Mouse (Mus musculus): Measurements from ENCODE around the gene Tmprss11e. TPM values are rescaled to one million over a fixed set of nuclear protein-coding genes. Genes with fewer than 3 reads are reported as not detected.

The Tmprss11e gene
- polyA plus RNA-seq, 1 experiment: not detected

DNA sequence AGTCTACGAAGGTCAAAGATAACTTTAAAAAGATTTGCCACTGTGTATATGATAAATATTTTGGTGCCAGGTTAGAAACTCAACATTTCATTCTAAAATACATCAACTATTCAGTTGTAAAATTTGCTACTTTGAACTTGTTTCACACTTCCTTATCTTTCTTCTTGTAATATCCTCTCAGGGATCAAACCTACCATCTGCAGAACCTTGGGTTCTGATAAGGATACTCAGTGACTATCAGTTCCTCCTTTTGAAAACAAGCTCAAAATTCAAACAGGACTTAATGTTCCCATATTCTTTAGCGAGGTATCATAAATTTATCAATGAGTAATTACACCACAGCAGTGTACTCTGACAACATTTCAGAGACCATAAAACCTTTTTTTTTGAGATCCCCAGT lies 30.6 kb downstream of the Tmprss11e start:
- Histone ChIP-seq H3K27me3 (ENCODE audit: control insufficient read depth) (no peaks in the 10 kb centered on the region), H3K4me3 (replicated peaks) (no peak overlapping the region), H3K36me3 (ENCODE audit: control insufficient read depth) (no peaks in the 10 kb centered on the region), H3K4me1 (ENCODE audit: control insufficient read depth) (no peaks in the 10 kb centered on the region), H3K9me3 (ENCODE audit: control insufficient read depth, low read length) (no peaks in the 10 kb centered on the region; the same call in 1 of the 2 replicates)
- TF ChIP-seq GATA1 (IDR thresholded peaks at IDR 0.05; ENCODE audit: low read length) (no peak), TAL1 (IDR thresholded peaks at IDR 0.05; ENCODE audit: low read length) (no peak)

DNA sequence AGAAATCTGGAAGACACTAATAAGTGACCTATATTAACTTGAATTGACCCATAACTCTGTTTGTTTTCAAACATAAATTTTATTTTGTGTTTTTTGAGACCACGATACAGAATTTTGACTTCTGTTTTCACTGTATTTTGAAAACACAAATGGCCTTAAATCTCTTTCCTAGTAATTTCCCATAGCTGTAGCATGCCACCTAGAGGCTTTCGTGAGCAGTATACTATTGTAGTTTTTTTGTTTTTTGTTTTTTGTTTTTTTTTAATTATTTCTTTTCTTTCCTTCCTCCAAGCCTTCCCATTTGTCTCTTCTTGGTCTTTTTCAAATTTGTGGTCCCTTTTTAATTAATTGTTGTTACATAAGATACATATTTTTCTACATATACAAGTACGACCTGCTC lies 40.7 kb downstream of the Tmprss11e start:
- no peak for TF ChIP-seq TAL1 (IDR thresholded peaks at IDR 0.05; ENCODE audit: low read length)
- TF ChIP-seq GATA1 (IDR thresholded peaks at IDR 0.05; ENCODE audit: low read length): no peak
- no peaks in the 10 kb centered on the region for H3K36me3 ChIP-seq (ENCODE audit: control insufficient read depth)
- H3K27me3 ChIP-seq (ENCODE audit: control insufficient read depth): no peaks in the 10 kb centered on the region
- H3K4me1 ChIP-seq (ENCODE audit: control insufficient read depth): no peaks in the 10 kb centered on the region
- H3K9me3 ChIP-seq (ENCODE audit: control insufficient read depth, low read length): no peaks in the 10 kb centered on the region
- no peak overlapping the region for H3K4me3 ChIP-seq (replicated peaks)

DNA sequence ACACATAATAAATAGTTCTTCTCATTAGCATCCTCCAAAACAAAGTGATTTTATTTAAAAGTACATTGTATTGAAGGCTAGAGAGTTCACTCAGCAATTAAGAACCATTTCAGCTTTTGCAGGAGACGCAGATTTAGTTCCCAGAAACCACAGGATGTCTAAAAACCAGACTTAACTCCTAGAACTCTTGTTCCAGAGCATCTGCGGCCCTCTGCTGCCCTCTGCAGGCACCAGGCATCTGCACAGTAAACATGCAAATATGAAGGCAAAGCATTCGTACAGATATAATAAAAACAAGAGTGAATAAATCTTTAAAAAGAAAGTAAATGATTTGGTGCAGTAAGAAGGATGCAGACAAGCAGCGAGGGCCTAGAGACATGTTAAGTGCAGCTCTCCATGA lies 60.9 kb downstream of the Tmprss11e start:
- Histone ChIP-seq H3K4me1 (ENCODE audit: control insufficient read depth) (no peaks in the 10 kb centered on the region), H3K9me3 (ENCODE audit: control insufficient read depth, low read length) (no peaks in the 10 kb centered on the region), H3K36me3 (ENCODE audit: control insufficient read depth) (no peaks in the 10 kb centered on the region), H3K27me3 (ENCODE audit: control insufficient read depth) (no peaks in the 10 kb centered on the region), H3K4me3 (replicated peaks) (no peak overlapping the region)
- TF ChIP-seq GATA1 (IDR thresholded peaks at IDR 0.05; ENCODE audit: low read length) (no peak), TAL1 (IDR thresholded peaks at IDR 0.05; ENCODE audit: low read length) (no peak)

DNA sequence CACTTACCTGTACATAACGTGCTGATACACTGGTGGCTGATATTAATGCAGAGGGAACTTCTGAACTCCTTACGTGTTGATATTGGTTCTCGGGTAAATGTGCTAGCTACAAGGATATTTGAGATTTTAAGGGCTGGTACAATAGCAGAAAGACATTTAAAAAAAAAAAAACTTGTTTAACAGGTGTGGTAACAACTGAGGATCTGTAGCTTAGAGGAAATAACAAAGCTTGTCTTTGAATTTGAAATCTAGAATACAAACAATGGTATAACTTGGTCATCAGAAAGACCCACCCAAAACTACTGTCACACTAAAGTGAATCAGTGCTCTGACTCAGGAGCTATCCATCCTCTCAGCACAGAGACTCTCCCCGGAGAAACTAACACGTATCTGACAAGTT lies 69.4 kb downstream of the Tmprss11e start, which contains the start of gene Tmprss11b:
Tmprss11b (minus strand) TSS at position 101 of the 400 bp plus-strand sequence.
- Histone ChIP-seq H3K4me1 (ENCODE audit: control insufficient read depth) (no peaks in the 10 kb centered on the region), H3K4me3 (replicated peaks) (no peak within 1 kb of the TSS), H3K36me3 (ENCODE audit: control insufficient read depth) (no peaks in the 10 kb centered on the region), H3K9me3 (ENCODE audit: control insufficient read depth, low read length) (no peaks in the 10 kb centered on the region), H3K27me3 (ENCODE audit: control insufficient read depth) (no peaks in the 10 kb centered on the region)
- TF ChIP-seq TAL1 (IDR thresholded peaks at IDR 0.05; ENCODE audit: low read length) (no peak), GATA1 (IDR thresholded peaks at IDR 0.05; ENCODE audit: low read length) (no peak)

Other genes starting within 250 kb of the Tmprss11e start
- not detected in 2 replicates for gene Tmprss11g, start 227.2 kb downstream of the Tmprss11e start, polyA plus RNA-seq (2012)
- not detected in 2 replicates for gene Tmprss11f, start 113.4 kb downstream of the Tmprss11e start, polyA plus RNA-seq (2012)
- gene Tmprss11b, start 69.5 kb downstream of the Tmprss11e start, polyA plus RNA-seq (2012): not detected in 2 replicates
- gene Ythdc1, start 58.4 kb upstream of the Tmprss11e start, polyA plus RNA-seq (2012): 1.8 and 2.2 TPM in 2 replicates
- not detected in 2 replicates for gene Ugt2b34, start 161.1 kb upstream of the Tmprss11e start, polyA plus RNA-seq (2012)
- gene Ugt2b1, start 180.7 kb upstream of the Tmprss11e start, polyA plus RNA-seq (2012): not detected in 2 replicates

All from erythroblast, embryonic 14.5 days (primary cell).